Mouse (Mus musculus) limb, embryonic 10.5 days (tissue): ENCODE data around the gene Eif2a. TPM values are rescaled to one million over a fixed set of nuclear protein-coding genes. Genes with fewer than 3 reads are reported as not detected.
"Not testable (repeated sequence)": the region's sequence is repeated elsewhere in the genome, so short reads cannot be mapped to it uniquely, and the experiment has no call there.

Experiments used
- DNase-seq: peaks from one replicate; pipeline ENCODE4 v3.0.0-alpha.2; 2017; ENCODE audit warnings: low spot score
- H3K27ac ChIP-seq: fragments of 300-500 bp; sonication (generic); 2 replicates; pipeline ENCODE4 v1.5.1; 2016; ENCODE audit warnings: mild to moderate bottlenecking
- H3K27me3 ChIP-seq: fragments of 300-500 bp; sonication (generic); 2 replicates; pipeline ENCODE4 v1.6.1; 2016; ENCODE audit warnings: low read depth, mild to moderate bottlenecking; ENCODE audit not compliant: poor library complexity, severe bottlenecking
- H3K36me3 ChIP-seq: fragments of 300-500 bp; sonication (generic); 2 replicates; pipeline ENCODE4 v1.6.1; 2016; ENCODE audit warnings: mild to moderate bottlenecking, moderate library complexity
- H3K4me1 ChIP-seq: fragments of 300-500 bp; sonication (generic); 2 replicates; pipeline ENCODE4 v1.6.1; 2016
- H3K4me3 ChIP-seq: fragments of 300-500 bp; sonication (generic); 2 replicates; pipeline ENCODE4 v1.5.1; 2016; ENCODE audit warnings: mild to moderate bottlenecking, moderate library complexity
- H3K9me3 ChIP-seq: fragments of 300-500 bp; sonication (generic); replicated peaks from 2 replicates; pipeline ENCODE4 v1.6.1; 2016; ENCODE audit warnings: mild to moderate bottlenecking
- WGBS: fragments of 180-500 bp; shearing (Covaris S2); methylation state at CpG from one replicate; pipeline ENCODE4 v1.1.7; 2016; 5-methylcytosine and 5-hydroxymethylcytosine counted together
- polyA plus RNA-seq: library from polyadenylated mRNA; unstranded; fragments of >200 nt; fragmentation: Nextera tagmentation; extraction: Ambion mirVana; gene quantifications from 2 replicates; pipeline ENCODE4 v1.2.1, GENCODE M21; 2016

Gene Eif2a
- polyA plus RNA-seq, 1 experiment from 2014 or later, result 62.8 TPM

GRCm38 (mm10) chr3:58590544-58590943, 64.9 kb downstream of the Eif2a start:
- H3K9me3 ChIP-seq, DNase-seq, H3K27ac ChIP-seq, H3K4me3 ChIP-seq, H3K4me1 ChIP-seq, H3K27me3 ChIP-seq: not testable (repeated sequence)
- WGBS, result 95% methylated on average over 4 of the region's 4 CpGs
- H3K36me3 ChIP-seq, result peaks cover 90% of the 10 kb centered on the region

- 92% methylated on average over 7 of the region's 7 CpGs for WGBS
- peaks cover 78% of the 10 kb centered on the region for H3K36me3 ChIP-seq
- not testable (repeated sequence) for H3K4me3 ChIP-seq, H3K27ac ChIP-seq, H3K27me3 ChIP-seq, H3K4me1 ChIP-seq, DNase-seq, H3K9me3 ChIP-seq
Observed at GRCm38 (mm10) chr3:58592666-58593065, 67.0 kb downstream of the Eif2a start.

GRCm38 (mm10) chr3:58593623-58594022, 68.0 kb downstream of the Eif2a start:
- no peak for DNase-seq
- no peaks in the 10 kb centered on the region for H3K9me3 ChIP-seq
- H3K27ac ChIP-seq, result no peak overlapping the region
- no peak overlapping the region for H3K4me3 ChIP-seq
- peaks cover 76% of the 10 kb centered on the region for H3K36me3 ChIP-seq
- no peaks in the 10 kb centered on the region for H3K27me3 ChIP-seq
- WGBS, result 75% methylated on average over 5 of the region's 5 CpGs
- H3K4me1 ChIP-seq, result no peaks in the 10 kb centered on the region

Other genes with a start within 250 kb of the Eif2a start
- gene Tsc22d2, start 111.1 kb upstream of the Eif2a start, polyA plus RNA-seq, result 8.0 and 8.4 TPM in 2 replicates
- gene Serp1, start 71 bp downstream of the Eif2a start, polyA plus RNA-seq, result 151 and 167 TPM in 2 replicates
- gene Selenot, start 50.8 kb downstream of the Eif2a start, polyA plus RNA-seq, result 14.9 and 15.5 TPM in 2 replicates
- not detected in 2 replicates for gene Erich6, start 111.4 kb downstream of the Eif2a start, polyA plus RNA-seq
- 2.0 and 2.2 TPM in 2 replicates for gene Siah2, start 166.6 kb downstream of the Eif2a start, polyA plus RNA-seq